Mouse (Mus musculus) right cerebral cortex, adult 18-20 months (tissue): ENCODE data around the gene Spock1.

Experiments
- DNase-seq: peaks from one replicate; pipeline ENCODE4 v3.0.0; 2022; ENCODE audit warnings: mixed read lengths

Gene Spock1

DNA sequence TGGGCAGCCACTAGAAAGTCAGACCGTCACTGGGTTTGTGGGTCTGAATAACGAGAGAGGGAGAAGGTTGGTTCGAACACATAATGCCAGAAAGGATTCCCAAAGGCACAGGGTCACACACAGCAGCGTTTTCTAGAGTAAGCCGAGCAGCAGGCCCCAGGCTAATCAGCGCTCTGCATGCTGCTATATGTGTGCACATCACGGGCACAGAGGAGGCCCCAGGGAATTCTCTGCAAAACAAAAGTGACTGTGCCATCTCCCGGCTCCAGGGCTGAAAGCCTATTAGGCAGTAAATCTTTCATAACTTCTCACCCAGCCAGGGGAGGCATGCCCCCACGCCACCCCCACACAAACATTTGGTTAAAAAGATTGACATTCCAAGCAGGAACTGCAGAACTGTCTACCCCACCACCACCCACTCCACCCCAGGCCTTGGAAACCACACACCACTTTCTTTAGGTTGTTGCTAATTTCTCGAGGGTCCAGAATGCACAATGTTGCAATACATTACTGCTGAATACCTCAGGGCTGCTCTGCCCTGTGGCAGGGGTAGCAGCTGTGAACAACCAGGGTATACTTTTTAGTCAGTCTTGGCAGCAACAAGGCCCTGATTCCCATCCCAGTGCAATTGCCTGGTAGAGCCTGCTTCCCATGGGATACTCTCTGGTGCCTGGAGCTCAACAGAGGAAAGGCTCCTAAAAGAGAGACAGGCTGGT, 319.4 kb downstream of the Spock1 start:
- peak; percentile 39 for DNase-seq

DNA sequence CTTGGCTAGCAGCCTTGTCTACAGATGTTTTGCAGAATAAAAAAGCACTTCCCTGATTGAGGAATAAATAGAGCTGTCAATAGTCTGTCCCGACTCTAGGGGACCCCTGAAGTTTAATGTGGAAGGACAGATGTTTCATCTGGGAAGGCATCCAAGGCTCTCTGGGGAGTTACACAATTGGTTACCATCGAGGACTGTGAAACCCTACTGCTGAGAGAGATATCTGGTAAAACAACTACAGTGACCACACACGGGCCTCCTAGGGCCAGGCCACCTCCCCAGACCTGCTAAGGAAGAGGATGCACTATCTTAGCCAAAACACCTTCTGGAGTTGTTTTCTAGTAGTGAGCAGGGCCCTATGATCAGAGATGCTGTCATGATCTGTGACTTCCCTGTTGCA, 323.0 kb downstream of the Spock1 start:
- DNase-seq = no peak

DNA sequence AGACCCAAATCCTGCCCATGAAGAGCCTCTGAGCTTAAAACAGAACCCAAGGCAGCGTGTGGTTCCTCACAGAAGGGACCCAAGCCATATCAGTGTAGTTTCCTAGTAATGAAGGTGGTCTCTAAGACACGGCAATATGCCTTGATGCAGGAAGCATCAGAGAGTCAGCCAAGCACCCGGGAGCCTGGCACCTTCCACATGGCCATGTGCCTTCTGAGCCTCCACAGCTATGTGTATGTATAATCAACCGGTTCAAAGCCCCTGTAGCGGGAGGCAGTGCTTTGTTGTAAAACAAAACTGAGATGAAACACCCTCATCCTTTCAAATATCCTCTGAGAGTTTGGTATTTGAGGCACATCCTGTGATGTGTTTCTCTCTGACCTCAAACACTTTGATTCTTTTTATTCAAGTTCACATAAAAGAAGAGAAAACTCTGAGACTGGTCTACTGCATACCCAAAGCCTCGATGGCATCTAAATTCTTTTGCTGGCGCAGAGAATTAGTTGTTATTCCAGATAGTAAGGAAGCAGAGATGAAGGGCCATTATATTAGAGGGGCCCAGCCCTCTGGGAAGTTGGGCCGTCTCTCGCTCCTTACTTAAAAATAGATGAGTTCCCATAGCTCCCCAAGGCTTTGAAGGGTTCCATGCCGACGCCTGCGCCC, 325.7 kb downstream of the Spock1 start:
- no peak for DNase-seq

DNA sequence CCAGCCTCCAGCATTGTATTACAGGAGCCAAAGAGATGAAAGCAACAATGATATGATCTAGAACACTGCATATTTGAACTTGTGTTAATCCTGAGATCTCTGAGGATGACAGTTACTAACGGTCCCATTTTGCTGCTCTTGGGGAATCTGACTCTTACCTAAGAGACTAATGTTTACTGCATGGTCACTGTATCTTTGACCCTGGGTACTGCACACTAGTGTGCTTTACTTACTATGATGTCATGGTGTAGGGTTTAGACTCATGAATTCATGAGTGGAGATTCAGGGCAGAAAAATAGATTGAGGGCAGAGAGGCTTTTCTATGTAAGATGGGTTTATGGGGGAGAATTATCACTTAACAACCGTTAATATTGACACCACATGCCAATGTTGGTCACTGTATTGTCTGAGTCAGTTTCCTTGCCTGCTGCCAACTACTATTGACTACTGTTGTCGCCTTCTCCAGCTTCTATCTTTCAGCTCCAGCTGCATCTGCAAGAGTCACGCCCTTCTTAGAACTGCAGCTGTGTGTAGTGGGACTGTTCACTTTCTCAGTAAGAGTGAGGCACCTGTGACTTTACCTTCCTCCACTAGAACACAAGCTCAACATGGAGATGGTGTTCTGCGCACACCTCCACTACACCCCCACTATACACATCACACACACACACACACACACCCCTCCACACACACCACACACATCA, 330.4 kb downstream of the Spock1 start:
- no peak for DNase-seq

DNA sequence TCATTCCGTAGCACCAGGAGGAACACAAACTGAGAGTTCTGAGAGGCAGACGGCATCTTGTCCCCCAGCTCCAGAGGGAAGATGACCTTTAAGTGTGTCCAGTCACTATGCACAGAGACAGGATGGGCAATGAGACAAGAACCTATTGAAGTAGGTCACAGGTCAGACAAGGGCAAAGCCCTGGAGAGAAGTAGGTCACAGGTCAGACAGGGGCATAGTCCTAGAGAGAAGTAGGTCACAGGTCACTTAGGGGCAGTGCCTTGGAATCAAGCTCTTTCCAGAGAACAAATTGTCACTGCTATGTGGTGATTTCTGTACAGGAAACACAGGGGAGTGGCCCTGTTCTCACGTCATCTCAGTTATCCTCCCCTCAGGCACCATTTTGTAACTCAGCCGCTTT, 334.6 kb downstream of the Spock1 start:
- DNase-seq = no peak

DNA sequence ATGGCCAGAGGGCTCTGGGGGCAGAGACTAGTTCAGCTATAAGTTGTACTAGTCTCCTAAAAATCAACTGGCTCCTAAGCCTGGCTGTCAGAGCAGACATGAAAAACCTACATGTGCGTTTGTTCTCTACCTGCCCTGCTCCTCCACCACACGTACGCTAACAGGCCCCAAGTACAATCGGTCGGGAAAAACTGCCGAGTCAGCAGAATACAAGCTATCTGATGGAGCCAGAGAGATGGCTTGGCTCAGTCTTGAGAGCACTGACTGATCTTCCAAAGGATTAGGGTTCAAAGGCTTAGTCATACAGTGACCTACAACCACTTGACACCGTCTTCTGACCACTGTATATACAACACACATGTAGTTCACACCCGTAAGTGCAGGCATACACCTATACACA, 339.7 kb downstream of the Spock1 start:
- no peak for DNase-seq

DNA sequence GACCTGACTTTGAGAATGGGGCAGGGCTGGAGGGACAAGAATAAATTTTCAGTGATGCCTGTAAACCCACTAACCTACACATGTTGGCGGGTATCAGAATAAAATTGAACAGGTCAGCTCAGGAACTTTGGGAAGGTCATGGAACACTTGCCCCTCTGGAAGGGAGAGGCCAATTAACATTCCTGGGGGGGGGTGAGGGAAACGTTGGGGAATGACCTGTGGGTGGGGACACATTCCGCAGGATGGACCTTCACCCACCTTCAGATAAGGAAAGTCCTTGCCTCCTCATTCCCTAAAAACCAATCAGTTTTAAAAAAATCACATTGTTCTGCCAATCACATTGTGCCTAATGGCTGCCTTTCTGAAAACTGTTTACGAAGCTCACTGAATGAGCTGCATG, 352.9 kb downstream of the Spock1 start:
- DNase-seq = no peak

DNA sequence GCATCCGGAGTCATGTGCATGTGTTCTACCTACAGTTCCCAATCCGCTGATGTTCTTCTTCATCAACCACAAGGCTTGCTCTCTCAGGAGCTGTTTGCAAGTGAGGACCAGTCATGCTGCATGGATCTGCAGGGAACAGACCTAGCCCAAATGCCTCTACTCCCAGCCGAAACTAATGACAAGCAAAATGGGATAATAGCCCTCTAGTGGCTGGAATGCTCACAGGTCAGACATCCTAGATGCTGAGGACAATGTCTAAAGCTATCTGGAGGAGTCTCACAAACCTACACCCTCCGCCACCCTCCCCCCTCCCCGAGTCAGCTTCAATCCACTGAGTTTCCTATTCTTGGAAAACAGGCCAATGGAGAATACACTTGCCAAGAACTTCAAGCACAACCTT, 358.4 kb downstream of the Spock1 start:
- DNase-seq = no peak

DNA sequence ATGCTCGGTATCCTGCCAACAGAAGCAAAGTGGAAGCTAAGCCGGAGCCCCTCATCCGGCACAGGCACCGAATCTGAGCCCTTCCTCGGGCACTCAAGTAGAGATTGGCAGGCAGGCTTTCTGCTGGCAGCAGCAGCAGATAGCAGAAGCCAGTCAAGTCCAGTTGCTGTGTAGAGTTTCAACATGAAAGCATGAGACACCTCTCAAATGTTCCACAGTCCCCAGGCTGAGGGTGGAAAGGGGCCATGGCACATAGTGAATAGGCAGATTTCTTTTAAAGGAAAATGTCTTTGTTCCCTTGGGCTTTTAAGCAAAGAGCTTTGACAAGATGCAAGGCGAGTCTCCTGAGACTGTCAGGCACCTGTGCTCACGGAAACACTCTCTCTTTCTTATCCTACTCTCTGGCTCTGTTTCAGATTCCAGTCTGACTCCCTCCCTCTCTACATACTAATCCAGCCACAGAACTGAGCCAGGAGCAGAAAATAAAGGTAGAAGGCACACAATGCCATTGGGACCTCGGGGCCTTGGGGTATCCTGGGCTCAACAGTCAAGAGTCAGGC, 371.1 kb downstream of the Spock1 start:
- no peak for DNase-seq

DNA sequence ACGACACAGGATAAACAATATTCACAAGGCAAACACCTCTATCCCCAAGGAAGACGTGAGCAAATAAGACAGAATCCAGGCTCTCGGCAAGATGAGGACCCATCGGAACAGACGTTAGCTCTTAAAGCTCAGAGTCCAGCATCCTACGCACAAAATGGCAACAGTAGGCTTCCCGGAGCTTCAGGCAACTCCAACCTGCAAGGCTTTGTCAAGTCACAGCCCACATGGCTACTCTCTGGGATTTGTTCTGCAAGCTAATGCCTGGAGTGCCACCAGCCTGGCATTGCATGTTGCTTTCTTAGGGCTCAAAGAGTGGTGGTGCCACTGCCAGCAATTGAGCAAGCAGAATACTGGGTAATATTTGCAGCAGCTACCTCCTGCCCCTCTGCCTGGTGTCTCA, 373.8 kb downstream of the Spock1 start:
- peak; percentile 30 for DNase-seq

DNA sequence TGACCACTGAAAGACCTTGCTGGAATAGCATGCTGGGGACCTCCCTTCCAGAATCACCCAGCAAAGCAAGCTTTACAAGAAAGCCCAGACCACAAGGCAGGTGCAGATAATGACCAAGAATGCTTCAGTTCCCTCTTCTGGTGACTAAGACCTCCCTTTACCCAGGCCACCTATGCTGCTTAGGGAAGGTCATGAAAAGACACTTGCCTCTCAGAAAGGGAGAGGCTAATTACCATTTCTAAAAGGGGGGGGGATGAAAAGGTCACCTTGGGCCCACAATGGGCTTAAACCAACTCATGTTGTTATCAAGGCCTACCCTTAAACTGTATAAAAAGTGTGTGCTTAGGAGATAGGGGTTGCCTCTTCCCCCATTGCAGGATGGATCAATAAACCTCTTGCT, 382.2 kb downstream of the Spock1 start:
- no peak for DNase-seq

DNA sequence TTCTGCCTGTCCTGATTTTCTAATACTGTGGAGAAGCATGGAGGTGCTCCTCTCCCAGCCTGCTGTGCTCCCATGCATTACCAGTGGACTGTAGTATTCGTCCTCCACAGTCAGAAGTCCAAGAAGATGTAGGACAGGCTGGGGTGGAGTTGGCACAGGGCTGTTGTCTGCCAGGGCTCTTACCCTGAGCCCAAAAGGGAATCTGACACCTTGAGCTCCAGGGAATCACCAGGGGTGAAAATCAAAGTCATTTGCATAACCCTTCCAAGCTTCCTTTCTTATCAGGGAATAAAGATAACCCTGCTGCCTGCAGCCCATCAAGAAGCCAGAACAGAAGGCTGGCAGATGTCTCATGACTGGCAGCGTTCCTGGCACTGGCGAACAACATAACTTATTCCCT, 383.6 kb downstream of the Spock1 start:
- no peak for DNase-seq

DNA sequence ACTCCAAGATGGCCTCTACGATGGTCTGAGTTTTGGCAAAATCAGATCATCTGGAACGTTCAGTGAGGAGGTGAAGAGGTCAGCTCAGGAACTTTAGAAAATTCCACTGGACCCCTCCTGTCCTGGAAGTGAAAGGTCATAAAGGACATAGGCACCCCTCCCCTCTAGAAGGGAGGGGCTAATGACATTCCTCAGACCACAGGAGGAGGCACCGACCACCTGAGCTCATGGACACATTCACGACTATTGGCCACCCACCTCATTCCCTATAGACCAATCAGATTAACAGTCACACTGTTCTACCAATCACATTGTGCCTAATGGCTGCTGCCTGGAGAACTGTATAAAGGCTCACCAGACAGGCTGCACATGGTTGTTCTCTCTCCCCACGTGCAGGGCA, 384.8 kb downstream of the Spock1 start:
- no peak for DNase-seq

DNA sequence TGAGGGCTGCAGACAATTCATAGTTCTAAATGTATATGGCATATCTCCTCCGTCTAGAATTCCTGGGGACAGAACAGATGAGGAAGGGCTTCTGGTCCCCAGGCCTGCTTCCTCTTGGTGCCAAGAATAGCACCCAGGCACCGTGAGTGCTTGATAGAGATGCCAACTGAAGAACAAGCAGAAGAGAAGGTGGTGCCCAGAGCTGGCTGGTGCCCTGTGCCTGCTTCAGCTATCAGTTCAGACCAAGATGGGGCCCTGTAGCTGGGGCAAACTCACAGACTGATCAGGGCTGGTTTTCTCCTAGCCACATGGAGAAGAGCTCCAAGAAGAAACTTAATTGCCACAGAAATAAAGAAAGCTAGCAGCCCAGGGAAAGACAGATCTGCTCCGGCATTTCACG, 385.8 kb downstream of the Spock1 start:
- DNase-seq = no peak

DNA sequence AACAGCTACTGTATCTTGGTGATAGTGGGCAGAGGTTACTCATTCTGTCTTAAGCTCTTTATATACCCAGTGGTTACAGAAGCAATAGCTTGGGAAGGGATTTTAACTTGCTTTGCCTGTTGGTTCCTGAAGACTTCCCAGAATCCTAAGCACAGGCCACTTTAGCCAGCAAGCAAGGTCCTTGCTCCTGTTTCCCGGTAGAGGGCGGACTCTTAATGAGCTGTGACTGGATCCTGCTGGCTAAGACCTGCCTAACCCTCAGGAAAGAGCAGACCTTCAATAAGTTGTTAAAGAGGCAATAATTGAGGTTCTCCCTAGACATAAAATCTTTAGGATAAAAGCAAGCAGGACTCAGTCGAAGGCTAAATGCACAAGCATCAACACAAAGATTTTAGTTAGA, 387.0 kb downstream of the Spock1 start:
- DNase-seq = no peak

DNA sequence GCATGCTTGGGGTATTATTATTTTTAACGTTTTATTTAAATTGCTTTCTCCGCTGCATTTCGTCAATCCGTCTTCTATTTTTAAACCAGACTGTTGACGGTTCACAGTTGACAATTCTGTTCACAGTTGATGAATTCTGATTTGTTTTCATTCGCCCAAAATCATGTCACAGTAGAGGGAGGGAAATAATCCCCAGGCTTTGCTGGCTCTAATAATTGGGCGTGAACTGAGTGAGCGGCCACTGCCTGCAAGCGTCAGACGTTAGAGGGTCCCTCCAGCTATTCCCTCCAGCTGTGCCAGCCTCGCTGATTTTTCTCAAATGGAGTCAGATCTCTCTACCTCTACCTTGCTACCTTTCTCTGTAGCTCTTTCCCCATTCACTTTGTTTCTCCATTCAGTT, 388.3 kb downstream of the Spock1 start:
- DNase-seq = no peak

DNA sequence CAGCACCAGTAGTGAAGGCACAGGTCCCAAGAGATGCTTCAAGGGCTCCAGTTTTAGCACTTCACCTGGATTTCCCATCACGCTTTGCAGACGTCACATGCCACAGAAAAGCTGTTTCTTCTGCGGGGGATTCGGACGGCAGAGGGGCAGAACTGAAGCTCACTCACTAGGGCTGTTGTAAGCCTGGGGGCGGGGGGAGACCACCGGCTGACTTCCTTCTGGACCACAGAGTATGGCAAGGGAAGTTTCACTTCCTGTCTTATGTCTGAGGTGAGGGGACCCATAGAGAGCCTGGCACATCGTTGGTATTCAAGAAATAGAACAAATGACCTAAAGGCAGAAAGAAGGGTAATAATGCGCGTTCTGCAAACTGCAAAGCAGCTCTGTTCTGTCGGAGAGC, 392.4 kb downstream of the Spock1 start:
- no peak for DNase-seq

DNA sequence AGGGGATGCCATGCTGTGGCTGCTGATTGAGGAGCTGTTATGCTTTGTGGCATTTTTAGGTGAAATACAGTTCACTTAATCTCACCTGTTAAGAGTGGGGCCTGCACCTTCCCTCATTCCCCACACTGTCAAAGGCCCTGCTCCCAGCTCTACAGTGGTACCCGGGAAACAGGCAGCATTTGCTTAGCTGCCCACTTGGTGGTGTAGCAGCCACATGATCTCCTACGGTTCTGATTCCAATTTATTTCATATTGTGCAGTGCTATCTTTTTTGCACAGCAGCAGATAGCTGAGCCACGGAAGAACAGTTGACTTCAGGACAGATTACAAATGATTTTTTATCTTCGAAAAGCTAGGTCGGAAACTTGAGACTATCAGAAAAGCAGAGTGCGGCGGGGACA, 406.6 kb downstream of the Spock1 start:
- peak; percentile 33 for DNase-seq

DNA sequence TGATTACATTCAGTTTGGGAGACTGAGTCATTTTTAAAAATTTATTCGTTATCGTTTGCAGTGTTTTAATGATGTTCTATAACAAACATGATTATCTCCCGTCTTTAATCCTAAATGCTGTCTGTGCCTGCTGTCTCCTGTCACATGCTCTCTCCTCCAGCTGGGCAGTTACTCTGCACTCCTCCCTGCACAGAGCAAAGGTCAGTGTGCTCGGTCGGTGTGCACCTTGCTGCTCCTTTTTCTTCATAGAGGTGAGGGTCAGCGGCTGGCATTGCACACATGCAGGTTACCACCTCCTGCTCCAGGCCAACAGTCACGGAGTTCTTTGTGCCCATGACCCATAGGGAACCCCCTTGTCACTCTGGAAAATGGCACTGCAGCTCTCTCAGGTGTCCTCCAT, 411.4 kb downstream of the Spock1 start:
- DNase-seq = no peak

DNA sequence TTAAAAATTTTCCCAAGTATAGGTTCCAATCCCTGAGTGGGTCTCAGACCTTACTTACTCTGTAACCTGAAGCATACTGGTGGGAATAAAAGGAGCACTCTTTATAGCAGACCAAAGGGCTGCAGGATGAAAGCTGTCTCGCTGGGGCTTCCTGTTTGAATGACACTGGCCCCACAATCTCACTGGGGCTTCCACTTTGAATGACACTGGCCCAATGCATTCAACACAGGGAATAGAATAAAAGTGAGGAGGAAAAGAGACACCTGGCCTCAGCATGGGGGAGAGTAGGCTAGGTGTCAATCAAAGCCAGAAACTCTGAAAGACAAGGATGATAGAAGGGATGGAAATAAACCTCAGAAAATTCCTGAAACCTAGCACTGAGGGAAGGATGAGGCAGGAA, 413.3 kb downstream of the Spock1 start:
- DNase-seq = no peak

DNA sequence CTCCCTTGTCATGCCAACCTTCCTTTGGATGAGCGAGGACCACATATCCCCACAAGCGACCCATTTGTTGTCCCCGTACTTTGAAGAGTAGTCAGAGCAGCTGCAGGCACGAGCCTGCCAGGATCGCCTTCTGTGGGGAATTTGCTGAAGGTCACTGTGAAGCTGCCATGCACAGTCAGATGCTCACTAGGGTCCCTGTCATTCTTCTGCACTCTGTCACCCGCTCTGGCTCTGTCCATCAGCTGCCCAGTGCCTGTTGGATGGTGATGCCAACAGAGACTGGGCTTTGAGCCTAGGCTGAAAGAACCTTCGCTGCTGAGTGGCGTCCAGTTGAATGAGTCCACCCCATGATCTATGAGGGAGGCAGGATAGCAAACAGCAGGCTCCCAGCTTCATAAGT, 419.2 kb downstream of the Spock1 start:
- DNase-seq = no peak

DNA sequence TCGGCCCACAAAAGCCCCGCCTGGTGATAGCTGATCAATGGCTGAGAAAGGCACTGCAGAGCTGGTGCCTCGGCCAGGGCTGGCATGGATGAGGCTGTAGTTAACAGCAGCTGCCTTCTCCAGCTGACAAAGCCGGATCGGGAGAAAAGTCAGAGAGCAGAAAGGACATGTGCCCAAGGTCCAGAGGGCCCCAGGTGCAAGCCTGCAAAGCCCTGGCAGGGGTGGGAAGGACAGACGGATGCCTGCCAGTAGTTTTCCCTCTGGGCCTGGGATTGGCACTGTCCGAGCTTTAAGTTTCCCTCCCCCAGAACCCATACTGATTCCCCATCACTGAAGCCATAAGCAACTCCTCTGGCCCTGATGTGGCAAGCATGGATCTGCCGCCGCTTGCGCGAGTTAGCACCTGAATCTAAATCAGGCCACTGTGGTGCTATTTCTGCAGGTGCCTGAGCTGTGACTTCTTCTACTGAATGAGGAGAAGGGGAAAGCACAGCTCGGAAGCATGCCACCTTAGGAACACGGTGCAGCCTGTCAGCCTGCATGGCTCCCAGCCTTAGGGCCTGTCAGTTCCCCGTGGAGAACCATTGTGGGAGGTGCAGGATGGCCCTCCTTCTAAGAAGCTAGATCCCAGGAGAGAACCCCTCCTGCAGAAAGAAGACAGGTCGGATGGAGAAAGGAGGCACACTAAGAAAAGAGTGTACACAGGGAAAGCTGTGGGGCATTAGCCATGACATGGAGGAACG, 423.5 kb downstream of the Spock1 start:
- peak; percentile 18 for DNase-seq

DNA sequence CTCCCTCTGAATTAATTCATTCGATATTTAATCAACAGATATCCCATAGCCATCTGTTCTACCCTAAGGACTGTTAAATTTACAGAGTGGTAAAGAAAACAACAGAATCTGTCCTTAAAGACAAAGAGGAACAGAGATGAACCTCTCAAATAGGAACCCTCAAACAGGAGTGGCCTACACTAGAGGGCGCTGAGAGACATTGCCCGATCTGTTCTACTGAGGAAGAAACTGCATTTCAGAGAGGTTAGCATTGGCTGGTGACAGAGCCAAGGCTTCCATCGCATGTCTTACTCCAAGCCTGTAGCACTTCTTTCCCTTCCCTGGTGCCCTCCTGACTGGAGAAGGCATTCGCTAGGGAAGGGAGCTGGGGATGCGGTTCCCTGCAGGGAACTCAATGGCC, 431.4 kb downstream of the Spock1 start:
- peak; percentile 43 for DNase-seq
